Mouse (Mus musculus): ENCODE data around the gene Shank2.

DNA sequence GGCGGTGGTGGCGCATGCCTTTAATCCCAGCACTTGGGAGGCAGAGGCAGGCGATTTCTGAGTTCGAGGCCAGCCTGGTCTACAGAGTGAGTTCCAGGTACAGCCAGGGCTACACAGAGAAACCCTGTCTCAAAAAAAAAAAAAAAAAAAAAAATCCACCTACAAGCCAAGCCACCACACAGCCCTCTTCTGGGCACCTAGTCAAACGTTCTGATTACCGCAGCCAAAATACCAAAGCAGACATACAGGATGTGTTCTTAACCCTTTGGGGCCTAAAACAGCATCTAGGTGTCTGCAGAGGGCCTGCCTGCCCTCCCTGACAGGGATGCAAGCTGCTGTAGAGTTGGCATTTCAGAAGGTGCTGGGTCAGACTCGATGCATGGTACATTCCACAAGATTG is 460.8 kb downstream of the Shank2 start:
- TF ChIP-seq CTCF (IDR thresholded peaks at IDR 0.05; ENCODE audit: borderline replicate concordance, extremely low read depth, insufficient read depth, insufficient read length) (no peak), POLR2A (IDR thresholded peaks at IDR 0.05; ENCODE audit: borderline replicate concordance, extremely low read depth, insufficient read depth, insufficient read length, poor library complexity, severe bottlenecking) (no peak)

Measured in brain, embryonic 14.5 days (tissue).